Mouse (Mus musculus): ENCODE measurements around the gene Acrbp. TPM values are rescaled to one million over a fixed set of nuclear protein-coding genes. Genes with fewer than 3 reads are reported as not detected.
A peak's percentile ranks its signal among the peaks of the same experiment; 100 is the strongest.

Gene Acrbp
- polyA plus RNA-seq, 1 experiment from 2014 or later, result 10.0 TPM

DNA sequence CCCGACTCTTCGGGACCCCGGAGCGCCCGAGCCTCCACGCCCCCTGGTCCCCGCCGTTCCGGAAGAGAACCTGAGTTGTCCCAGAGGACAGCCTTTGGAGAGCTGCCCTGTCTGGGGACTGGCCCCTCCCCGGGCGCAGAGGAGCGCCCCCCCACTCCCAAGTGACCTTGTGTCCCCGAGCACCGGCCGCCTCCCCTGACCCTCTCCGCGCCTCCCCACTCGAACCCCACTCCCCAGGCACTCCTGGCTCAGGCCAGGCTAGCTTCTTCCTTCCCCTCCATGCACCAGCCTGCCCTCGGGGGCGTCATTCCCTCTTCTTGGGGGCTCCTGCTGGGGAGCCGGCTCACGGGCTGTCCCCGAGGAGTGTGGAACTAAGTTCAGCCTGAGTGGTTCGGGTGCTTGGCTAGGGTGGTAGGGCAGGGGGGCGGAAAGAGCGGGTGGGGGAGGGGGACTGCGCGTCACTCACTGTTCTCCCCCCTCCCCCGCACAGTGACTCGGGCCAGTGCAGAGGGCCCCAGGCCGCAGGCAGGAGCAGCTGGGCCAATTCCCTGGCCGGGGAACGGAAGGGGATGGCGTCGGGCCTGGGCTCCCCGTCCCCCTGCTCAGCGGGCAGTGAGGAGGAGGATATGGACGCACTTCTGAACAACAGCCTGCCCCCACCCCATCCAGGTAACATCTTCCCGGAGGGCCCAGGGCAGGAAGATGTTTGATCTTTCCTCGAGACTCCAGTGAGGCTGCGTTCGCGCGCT, 47.3 kb downstream of the Acrbp start:
- Histone ChIP-seq H3K4me2 (ENCODE audit: low read depth, low read length) (peak overlapping the region; percentile 89), H3K9me3 (replicated peaks; ENCODE audit: control insufficient read depth, low read length) (no peaks in the 10 kb centered on the region), H3K9ac (replicated peaks; ENCODE audit: low read length) (peak overlapping the region; percentile 88), H3K27me3 (ENCODE audit: control insufficient read depth, insufficient read depth, low read length) (no peaks in the 10 kb centered on the region), H3K36me3 (replicated peaks; ENCODE audit: control insufficient read depth, insufficient read depth, low read depth, low read length) (peaks cover 13% of the 10 kb centered on the region), H3K4me1 (ENCODE audit: control insufficient read depth, insufficient read depth, low read length) (peaks cover 16% of the 10 kb centered on the region), H3K4me3 (ENCODE audit: low read depth, low read length) (peak overlapping the region; percentile 95), H3K27ac (replicated peaks; ENCODE audit: low read depth, low read length) (peak overlapping the region; percentile 95)
- WGBS, result 0% methylated on average over 31 of the region's 44 CpGs
- ATAC-seq (replicated peaks; ENCODE audit: insufficient number of reproducible peaks, low FRiP score, low TSS enrichment, low read depth) (peak; percentile 53), DNase-seq (ENCODE audit: low spot score) (peak; percentile 70)

DNA sequence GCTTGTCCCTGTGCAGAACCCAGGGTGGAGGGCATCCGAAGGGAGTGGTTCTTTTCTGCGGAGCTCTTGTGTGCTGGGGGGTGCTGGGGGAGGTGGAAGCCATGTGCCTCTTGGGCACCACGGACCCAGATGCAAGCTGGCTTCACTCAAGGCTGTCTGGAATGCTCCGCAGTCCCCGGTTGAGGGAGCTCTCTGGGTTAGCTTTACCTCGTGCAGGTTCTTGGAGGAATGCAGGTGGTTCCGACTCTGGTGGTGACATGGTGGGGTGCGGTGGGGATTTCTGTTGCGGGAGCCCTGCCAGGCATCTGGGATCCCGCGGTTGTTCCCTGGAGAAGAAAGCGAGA, 47.8 kb downstream of the Acrbp start:
- Histone ChIP-seq H3K27me3 (ENCODE audit: control insufficient read depth, insufficient read depth, low read length) (no peaks in the 10 kb centered on the region), H3K9me3 (replicated peaks; ENCODE audit: control insufficient read depth, low read length) (no peaks in the 10 kb centered on the region), H3K27ac (replicated peaks; ENCODE audit: low read depth, low read length) (peak overlapping the region; percentile 95; the same call in 1 of the 2 replicates), H3K4me2 (ENCODE audit: low read depth, low read length) (peak overlapping the region; percentile 89), H3K4me1 (ENCODE audit: control insufficient read depth, insufficient read depth, low read length) (peaks cover 16% of the 10 kb centered on the region), H3K4me3 (ENCODE audit: low read depth, low read length) (peak overlapping the region; percentile 95), H3K36me3 (replicated peaks; ENCODE audit: control insufficient read depth, insufficient read depth, low read depth, low read length) (peaks cover 18% of the 10 kb centered on the region), H3K9ac (replicated peaks; ENCODE audit: low read length) (peak overlapping the region; percentile 88)
- ATAC-seq (replicated peaks; ENCODE audit: insufficient number of reproducible peaks, low FRiP score, low TSS enrichment, low read depth), result peak; percentile 2; the same call in 1 of the 2 replicates
- under 1% methylated on average over 12 of the region's 12 CpGs for WGBS
- DNase-seq (ENCODE audit: low spot score), result no peak

DNA sequence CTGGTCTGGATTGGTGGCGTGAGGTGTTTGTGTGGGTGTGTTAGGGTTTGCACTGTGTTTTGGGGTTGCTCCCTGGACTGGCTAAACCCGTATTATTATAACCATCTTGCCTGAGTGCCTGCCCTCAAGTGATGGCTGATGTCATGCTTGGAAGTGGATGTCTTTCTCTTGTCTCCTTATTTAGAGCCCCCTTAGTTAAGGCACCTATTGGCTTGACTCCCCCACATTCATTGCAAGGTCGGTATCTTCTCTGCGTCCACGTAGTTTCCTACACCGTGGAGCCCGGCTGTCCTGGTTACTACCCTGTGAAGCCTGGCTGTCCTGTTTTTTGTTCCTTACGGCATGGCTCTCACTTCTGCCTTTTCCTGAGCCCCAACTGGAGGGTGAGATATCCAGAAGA, 48.5 kb downstream of the Acrbp start:
- H3K27ac ChIP-seq (replicated peaks; ENCODE audit: low read depth, low read length), result no peak overlapping the region
- H3K36me3 ChIP-seq (replicated peaks; ENCODE audit: control insufficient read depth, insufficient read depth, low read depth, low read length), result peaks cover 22% of the 10 kb centered on the region
- WGBS, result 65% methylated on average over 8 of the region's 8 CpGs
- ATAC-seq (replicated peaks; ENCODE audit: insufficient number of reproducible peaks, low FRiP score, low TSS enrichment, low read depth) (no peak), DNase-seq (ENCODE audit: low spot score) (no peak)
- H3K4me3 ChIP-seq (ENCODE audit: low read depth, low read length), result peak overlapping the region; percentile 95
- no peaks in the 10 kb centered on the region for H3K9me3 ChIP-seq (replicated peaks; ENCODE audit: control insufficient read depth, low read length)
- H3K4me2 ChIP-seq (ENCODE audit: low read depth, low read length), result peak overlapping the region; percentile 89
- H3K27me3 ChIP-seq (ENCODE audit: control insufficient read depth, insufficient read depth, low read length), result no peaks in the 10 kb centered on the region
- H3K9ac ChIP-seq (replicated peaks; ENCODE audit: low read length), result peak overlapping the region; percentile 88
- H3K4me1 ChIP-seq (ENCODE audit: control insufficient read depth, insufficient read depth, low read length), result peaks cover 16% of the 10 kb centered on the region

DNA sequence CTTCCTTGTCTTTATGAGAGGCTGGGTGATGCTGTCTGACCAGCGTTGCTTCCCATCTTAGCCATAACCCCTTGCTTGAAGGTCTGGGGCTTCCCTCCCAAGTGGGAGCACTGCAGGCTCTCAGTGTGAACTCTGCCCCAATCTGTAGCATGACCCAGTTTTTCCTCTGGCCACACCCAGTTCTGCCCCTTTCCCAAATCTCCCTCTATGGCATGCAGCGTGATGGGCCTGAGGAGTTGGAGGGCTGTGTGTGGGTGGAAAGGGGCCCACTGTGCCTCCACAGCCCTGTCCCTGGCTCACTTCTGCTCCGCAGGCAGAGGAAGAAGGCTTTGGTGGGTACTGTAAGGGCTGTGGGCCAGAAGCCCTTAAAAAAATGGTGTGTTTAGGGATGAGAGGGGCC, 49.0 kb downstream of the Acrbp start:
- no peak for DNase-seq (ENCODE audit: low spot score)
- H3K4me2 ChIP-seq (ENCODE audit: low read depth, low read length), result peak overlapping the region; percentile 89
- 65% methylated on average over 3 of the region's 3 CpGs for WGBS
- no peaks in the 10 kb centered on the region for H3K27me3 ChIP-seq (ENCODE audit: control insufficient read depth, insufficient read depth, low read length)
- peak overlapping the region; percentile 88 for H3K9ac ChIP-seq (replicated peaks; ENCODE audit: low read length)
- ATAC-seq (replicated peaks; ENCODE audit: insufficient number of reproducible peaks, low FRiP score, low TSS enrichment, low read depth), result no peak
- peaks cover 16% of the 10 kb centered on the region for H3K4me1 ChIP-seq (ENCODE audit: control insufficient read depth, insufficient read depth, low read length)
- no peaks in the 10 kb centered on the region for H3K9me3 ChIP-seq (replicated peaks; ENCODE audit: control insufficient read depth, low read length)
- peaks cover 25% of the 10 kb centered on the region for H3K36me3 ChIP-seq (replicated peaks; ENCODE audit: control insufficient read depth, insufficient read depth, low read depth, low read length)
- H3K27ac ChIP-seq (replicated peaks; ENCODE audit: low read depth, low read length), result no peak overlapping the region
- peak overlapping the region; percentile 95 for H3K4me3 ChIP-seq (ENCODE audit: low read depth, low read length)

DNA sequence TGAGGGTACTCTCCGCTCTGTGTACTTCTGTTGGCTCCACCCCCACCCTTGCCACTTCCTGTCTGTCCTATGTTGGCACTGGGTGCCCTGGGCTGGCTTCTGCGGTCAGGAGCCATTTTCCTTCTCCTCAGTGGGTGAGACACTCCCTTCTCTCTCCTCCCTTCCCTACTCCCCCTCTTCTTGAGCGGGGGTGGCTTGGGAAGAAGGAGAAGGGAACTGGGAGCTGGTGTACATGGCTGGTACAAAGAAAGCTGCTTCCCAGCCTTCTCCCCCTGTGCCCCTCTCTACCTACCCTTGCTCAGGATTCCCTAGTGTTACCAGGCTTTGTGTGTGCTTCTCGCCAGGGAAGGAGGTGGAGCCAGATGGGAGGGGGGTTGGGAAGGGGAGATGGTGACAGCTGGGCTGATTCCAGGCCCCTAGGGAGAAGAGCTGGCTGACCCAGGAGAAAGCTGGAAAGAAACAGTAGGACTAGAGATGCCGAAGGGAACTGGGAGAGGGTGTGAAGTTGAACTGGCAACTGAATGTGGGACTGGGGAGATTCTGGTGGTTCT, 50.0 kb downstream of the Acrbp start:
- no peak for DNase-seq (ENCODE audit: low spot score)
- Histone ChIP-seq H3K27me3 (ENCODE audit: control insufficient read depth, insufficient read depth, low read length) (no peaks in the 10 kb centered on the region), H3K9ac (replicated peaks; ENCODE audit: low read length) (0 out of 2 replicates have a peak overlapping the region, but pooled peaks have one; percentile 2), H3K4me3 (ENCODE audit: low read depth, low read length) (0 out of 2 replicates have a peak overlapping the region, but pooled peaks have one; percentile 7), H3K4me2 (ENCODE audit: low read depth, low read length) (peak overlapping the region; percentile 25), H3K36me3 (replicated peaks; ENCODE audit: control insufficient read depth, insufficient read depth, low read depth, low read length) (peaks cover 28% of the 10 kb centered on the region), H3K27ac (replicated peaks; ENCODE audit: low read depth, low read length) (no peak overlapping the region), H3K9me3 (replicated peaks; ENCODE audit: control insufficient read depth, low read length) (no peaks in the 10 kb centered on the region), H3K4me1 (ENCODE audit: control insufficient read depth, insufficient read depth, low read length) (peaks cover 16% of the 10 kb centered on the region)
- ATAC-seq (replicated peaks; ENCODE audit: insufficient number of reproducible peaks, low FRiP score, low TSS enrichment, low read depth), result no peak
- 47% methylated on average over 4 of the region's 5 CpGs for WGBS

DNA sequence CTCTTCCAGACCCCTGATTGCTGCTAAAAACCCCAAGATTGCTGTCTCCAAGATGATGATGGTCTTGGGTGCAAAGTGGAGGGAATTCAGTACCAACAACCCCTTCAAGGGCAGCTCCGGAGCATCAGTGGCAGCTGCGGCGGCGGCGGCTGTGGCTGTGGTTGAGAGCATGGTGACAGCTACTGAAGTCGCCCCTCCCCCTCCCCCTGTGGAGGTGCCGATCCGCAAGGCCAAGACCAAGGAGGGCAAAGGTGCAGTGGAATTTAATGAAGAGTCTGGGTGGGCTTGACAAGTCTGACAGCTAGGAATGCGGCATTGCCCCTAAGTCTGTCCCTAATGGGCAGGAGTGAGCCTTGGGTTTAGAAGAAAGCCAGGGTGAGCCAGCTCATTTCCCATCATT, 52.0 kb downstream of the Acrbp start:
- H3K4me2 ChIP-seq (ENCODE audit: low read depth, low read length), result no peak overlapping the region
- no peak overlapping the region for H3K4me3 ChIP-seq (ENCODE audit: low read depth, low read length)
- H3K36me3 ChIP-seq (replicated peaks; ENCODE audit: control insufficient read depth, insufficient read depth, low read depth, low read length), result peaks cover 39% of the 10 kb centered on the region
- H3K9ac ChIP-seq (replicated peaks; ENCODE audit: low read length), result no peak overlapping the region
- no peak overlapping the region for H3K27ac ChIP-seq (replicated peaks; ENCODE audit: low read depth, low read length)
- ATAC-seq (replicated peaks; ENCODE audit: insufficient number of reproducible peaks, low FRiP score, low TSS enrichment, low read depth), result no peak
- no peaks in the 10 kb centered on the region for H3K27me3 ChIP-seq (ENCODE audit: control insufficient read depth, insufficient read depth, low read length)
- WGBS, result 77% methylated on average over 9 of the region's 9 CpGs
- peaks cover 16% of the 10 kb centered on the region for H3K4me1 ChIP-seq (ENCODE audit: control insufficient read depth, insufficient read depth, low read length)
- no peak for DNase-seq (ENCODE audit: low spot score)
- H3K9me3 ChIP-seq (replicated peaks; ENCODE audit: control insufficient read depth, low read length), result no peaks in the 10 kb centered on the region

DNA sequence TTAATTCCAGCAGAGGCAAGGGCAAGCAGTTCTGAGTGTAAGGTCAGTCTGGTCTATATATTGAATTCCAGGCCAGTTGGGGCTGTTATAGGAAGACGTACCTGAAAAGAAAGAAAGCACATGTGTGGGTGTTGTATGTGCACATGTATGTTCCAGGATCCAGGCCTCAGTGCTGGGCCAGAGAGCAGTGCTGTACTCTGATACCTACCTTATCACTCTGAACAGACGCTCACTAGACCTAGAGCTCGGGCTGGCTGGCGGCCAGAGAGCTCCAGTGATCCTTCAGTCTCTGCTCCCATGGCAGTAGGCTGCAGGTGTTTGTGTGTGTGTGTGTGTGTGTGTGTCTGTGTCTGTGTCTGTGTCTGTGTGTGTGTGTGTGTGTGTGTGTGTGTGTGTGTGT, 54.7 kb downstream of the Acrbp start:
- Histone ChIP-seq H3K9me3 (replicated peaks; ENCODE audit: control insufficient read depth, low read length) (no peaks in the 10 kb centered on the region), H3K4me3 (ENCODE audit: low read depth, low read length) (no peak overlapping the region), H3K27me3 (ENCODE audit: control insufficient read depth, insufficient read depth, low read length) (no peaks in the 10 kb centered on the region), H3K9ac (replicated peaks; ENCODE audit: low read length) (no peak overlapping the region), H3K4me1 (ENCODE audit: control insufficient read depth, insufficient read depth, low read length) (peaks cover 2% of the 10 kb centered on the region; the same call in 1 of the 2 replicates), H3K36me3 (replicated peaks; ENCODE audit: control insufficient read depth, insufficient read depth, low read depth, low read length) (peaks cover 59% of the 10 kb centered on the region), H3K27ac (replicated peaks; ENCODE audit: low read depth, low read length) (no peak overlapping the region), H3K4me2 (ENCODE audit: low read depth, low read length) (no peak overlapping the region)
- DNase-seq (ENCODE audit: low spot score) (no peak), ATAC-seq (replicated peaks; ENCODE audit: insufficient number of reproducible peaks, low FRiP score, low TSS enrichment, low read depth) (no peak)
- WGBS, result 91% methylated on average over 4 of the region's 4 CpGs

DNA sequence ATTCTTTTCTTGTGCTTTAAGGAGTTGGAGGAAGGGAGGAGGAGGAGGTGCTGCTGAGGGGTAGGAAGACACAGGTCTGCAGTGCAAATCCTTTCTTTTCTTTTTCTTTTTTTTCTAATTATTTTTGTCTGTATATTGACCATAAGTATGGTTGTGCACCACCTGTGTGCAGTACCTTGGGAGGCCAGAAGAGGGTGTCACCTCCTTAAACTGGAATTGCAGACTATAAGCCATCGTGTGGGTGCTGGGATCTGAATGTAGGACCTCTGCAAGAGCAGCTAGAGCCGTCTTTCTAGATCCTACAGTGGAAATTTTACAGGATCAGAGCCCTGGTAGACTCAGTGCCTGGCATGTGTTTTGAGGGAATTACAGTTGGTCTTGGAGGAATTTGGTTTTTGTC, 58.2 kb downstream of the Acrbp start:
- ATAC-seq (replicated peaks; ENCODE audit: insufficient number of reproducible peaks, low FRiP score, low TSS enrichment, low read depth) (no peak), DNase-seq (ENCODE audit: low spot score) (no peak)
- Histone ChIP-seq H3K4me3 (ENCODE audit: low read depth, low read length) (no peak overlapping the region), H3K36me3 (replicated peaks; ENCODE audit: control insufficient read depth, insufficient read depth, low read depth, low read length) (peaks cover 50% of the 10 kb centered on the region), H3K4me2 (ENCODE audit: low read depth, low read length) (no peak overlapping the region), H3K4me1 (ENCODE audit: control insufficient read depth, insufficient read depth, low read length) (no peaks in the 10 kb centered on the region), H3K9ac (replicated peaks; ENCODE audit: low read length) (no peak overlapping the region), H3K9me3 (replicated peaks; ENCODE audit: control insufficient read depth, low read length) (no peaks in the 10 kb centered on the region), H3K27ac (replicated peaks; ENCODE audit: low read depth, low read length) (no peak overlapping the region), H3K27me3 (ENCODE audit: control insufficient read depth, insufficient read depth, low read length) (no peaks in the 10 kb centered on the region)
- 93% methylated on average over 2 of the region's 2 CpGs for WGBS
